Mouse (Mus musculus): ENCODE results near the gene Kif11.

Gene Kif11

GRCm38 (mm10) chr19:37443631-37444140 lies 67.5 kb downstream of the Kif11 start:
- DNase-seq (ENCODE audit: inconsistent ontology term): no peak

GRCm38 (mm10) chr19:37448212-37448611 lies 72.0 kb downstream of the Kif11 start:
- DNase-seq (ENCODE audit: inconsistent ontology term): no peak

- DNase-seq (ENCODE audit: inconsistent ontology term): no peak
These were observed 73.0 kb downstream of the Kif11 start for GRCm38 (mm10) chr19:37449246-37449645.

GRCm38 (mm10) chr19:37455528-37455927 lies 79.3 kb downstream of the Kif11 start:
- DNase-seq (ENCODE audit: inconsistent ontology term): no peak

- DNase-seq (ENCODE audit: inconsistent ontology term): no peak
These were observed 79.8 kb downstream of the Kif11 start for GRCm38 (mm10) chr19:37455961-37456360.

- DNase-seq (ENCODE audit: inconsistent ontology term): no peak
These were observed 81.8 kb downstream of the Kif11 start for GRCm38 (mm10) chr19:37458013-37458412.

- DNase-seq (ENCODE audit: inconsistent ontology term): no peak
These were observed 90.2 kb downstream of the Kif11 start for GRCm38 (mm10) chr19:37466403-37466802.

- DNase-seq (ENCODE audit: inconsistent ontology term): no peak
These were observed 90.8 kb downstream of the Kif11 start for GRCm38 (mm10) chr19:37466978-37467377.

GRCm38 (mm10) chr19:37468841-37469566 lies 92.8 kb downstream of the Kif11 start:
- DNase-seq (ENCODE audit: inconsistent ontology term): no peak

All from Muller cell, postnatal 12 days (primary cell).